Mouse (Mus musculus) liver, embryonic 13.5 days (tissue): ENCODE data around the gene Myoc. TPM values are rescaled to one million over a fixed set of nuclear protein-coding genes. Genes with fewer than 3 reads are reported as not detected.
"Not testable (repeated sequence)": the region's sequence is repeated elsewhere in the genome, so short reads cannot be mapped to it uniquely, and the experiment has no call there.

Experiments
- ATAC-seq: fragments of 200-750 bp; cut with Nextera tagmentation; 2 replicates; pipeline ENCODE4 v1.8.0; 2017; ENCODE audit warnings: low read depth, mild to moderate bottlenecking, moderate number of reproducible peaks, moderate library complexity
- DNase-seq: peaks from one replicate; pipeline ENCODE4 v3.0.0; 2022
- H3K27ac ChIP-seq: fragments of 300-500 bp; sonication (generic); 2 replicates; pipeline ENCODE4 v1.5.1; 2015; ENCODE audit warnings: moderate library complexity, mild to moderate bottlenecking, inconsistent platforms
- H3K27me3 ChIP-seq: fragments of 300-500 bp; sonication (generic); 2 replicates; pipeline ENCODE4 v1.6.1; 2015; ENCODE audit warnings: mild to moderate bottlenecking, inconsistent platforms
- H3K36me3 ChIP-seq: fragments of 300-500 bp; sonication (generic); 2 replicates; pipeline ENCODE4 v1.6.1; 2015; ENCODE audit warnings: mild to moderate bottlenecking, inconsistent platforms
- H3K4me1 ChIP-seq: fragments of 300-500 bp; sonication (generic); replicated peaks from 2 replicates; pipeline ENCODE4 v1.6.1; 2015; ENCODE audit warnings: inconsistent platforms
- H3K4me2 ChIP-seq: fragments of 300-500 bp; sonication (generic); 2 replicates; pipeline ENCODE4 v1.6.1; 2015; ENCODE audit warnings: inconsistent platforms, mild to moderate bottlenecking, moderate library complexity
- H3K4me3 ChIP-seq: fragments of 300-500 bp; sonication (generic); replicated peaks from 2 replicates; pipeline ENCODE4 v1.5.1; 2015; ENCODE audit warnings: mild to moderate bottlenecking, inconsistent platforms
- H3K9ac ChIP-seq: fragments of 300-500 bp; sonication (generic); 2 replicates; pipeline ENCODE4 v1.6.1; 2015; ENCODE audit warnings: mild to moderate bottlenecking, inconsistent platforms
- H3K9me3 ChIP-seq: fragments of 300-500 bp; sonication (generic); replicated peaks from 2 replicates; pipeline ENCODE4 v1.6.1; 2016; ENCODE audit warnings: inconsistent platforms
- WGBS: fragments of 180-500 bp; shearing (Covaris S2); methylation state at CpG from one replicate; pipeline ENCODE4 v1.1.7; 2015; ENCODE audit not compliant: insufficient replicate concordance; 5-methylcytosine and 5-hydroxymethylcytosine counted together
- polyA plus RNA-seq: library from polyadenylated mRNA; unstranded; fragments of >200 nt; fragmentation: Nextera tagmentation; extraction: Ambion mirVana; gene quantifications from 2 replicates; pipeline ENCODE4 v1.2.1, GENCODE M21; 2015

Gene Myoc
- polyA plus RNA-seq, 1 experiment from 2014 or later: not detected

DNA sequence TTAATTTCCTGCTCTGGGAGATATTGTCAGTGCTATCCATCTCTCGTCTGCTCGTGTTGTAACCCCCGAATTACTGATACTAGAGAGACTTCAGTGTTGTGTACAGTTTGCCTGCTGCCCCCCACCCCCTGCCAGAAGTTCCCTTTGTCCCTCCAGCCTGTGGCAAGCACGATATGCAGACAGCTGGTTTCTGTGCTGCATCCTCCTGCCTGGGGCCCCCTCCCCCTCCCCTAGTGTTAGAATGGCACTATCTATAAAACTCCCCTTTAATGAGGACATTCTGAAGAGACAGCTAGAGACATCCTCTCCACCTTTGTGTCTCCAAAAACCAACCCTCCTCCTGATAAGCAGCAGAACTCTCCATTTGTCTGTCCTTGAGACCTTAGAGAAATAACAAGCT is 15.1 kb upstream of the Myoc start:
- Histone ChIP-seq H3K4me1 (no peaks in the 10 kb centered on the region), H3K27ac (no peak overlapping the region), H3K36me3 (no peaks in the 10 kb centered on the region), H3K9me3 (no peaks in the 10 kb centered on the region), H3K4me3 (no peak overlapping the region), H3K9ac (no peak overlapping the region), H3K4me2 (no peak overlapping the region), H3K27me3 (no peaks in the 10 kb centered on the region)
- WGBS: 12% methylated on average over 4 of the region's 4 CpGs
- no peak for ATAC-seq
- no peak for DNase-seq

DNA sequence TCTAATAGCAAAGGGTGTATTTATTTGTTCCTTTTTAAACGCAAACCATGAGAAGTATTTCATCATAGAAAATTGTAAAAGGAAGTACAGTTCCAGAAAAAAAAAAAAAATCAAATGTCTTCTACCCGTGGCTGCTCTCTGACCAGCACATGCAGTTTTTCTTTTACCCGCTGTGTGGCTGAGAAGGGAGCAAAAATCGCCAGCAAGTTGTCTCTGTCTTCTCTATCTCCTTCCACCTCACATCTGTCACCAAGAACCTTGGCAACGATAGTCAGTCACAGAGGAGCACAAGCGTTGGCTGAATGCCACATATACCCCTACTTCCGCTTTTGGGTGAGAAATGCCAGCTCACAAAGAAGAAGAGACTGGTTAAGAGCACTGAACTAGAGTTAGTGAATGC is 13.7 kb upstream of the Myoc start:
- Histone ChIP-seq H3K4me2 (no peak overlapping the region), H3K9ac (no peak overlapping the region), H3K4me3 (no peak overlapping the region), H3K27me3 (no peaks in the 10 kb centered on the region), H3K36me3 (no peaks in the 10 kb centered on the region), H3K4me1 (no peaks in the 10 kb centered on the region), H3K9me3 (no peaks in the 10 kb centered on the region), H3K27ac (no peak overlapping the region)
- WGBS: 32% methylated on average over 7 of the region's 7 CpGs
- DNase-seq (no peak), ATAC-seq (no peak)

GRCm38 (mm10) chr1:162627821-162628220 is 11.1 kb upstream of the Myoc start:
- not testable (repeated sequence) for H3K4me2 ChIP-seq, H3K9ac ChIP-seq, H3K4me1 ChIP-seq, ATAC-seq, H3K36me3 ChIP-seq, H3K27ac ChIP-seq, H3K4me3 ChIP-seq, H3K27me3 ChIP-seq, DNase-seq, H3K9me3 ChIP-seq
- 79% methylated on average over 4 of the region's 4 CpGs for WGBS

DNA sequence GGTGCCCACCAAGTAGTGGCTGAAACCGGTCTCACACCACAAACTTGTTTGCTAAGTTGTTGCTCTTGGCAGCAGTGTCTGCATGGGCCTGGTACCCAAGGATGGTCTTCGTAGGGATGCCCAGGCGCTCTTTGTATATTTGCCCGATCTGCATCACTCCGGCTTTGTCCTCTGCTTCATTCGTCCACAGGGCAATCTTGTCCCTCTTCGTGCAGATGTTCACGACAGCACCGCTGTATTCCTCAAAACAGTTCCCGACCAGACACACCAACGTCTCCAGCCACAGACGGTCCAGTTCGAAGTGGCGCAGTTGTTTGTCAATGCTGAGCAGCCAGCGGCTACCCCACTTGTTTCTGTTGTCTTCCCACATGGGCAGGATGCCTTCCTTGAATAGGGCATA is 10.6 kb upstream of the Myoc start:
- ATAC-seq, H3K4me2 ChIP-seq, H3K4me1 ChIP-seq, H3K4me3 ChIP-seq, DNase-seq, H3K9ac ChIP-seq, H3K9me3 ChIP-seq, H3K27me3 ChIP-seq, H3K27ac ChIP-seq, H3K36me3 ChIP-seq: not testable (repeated sequence)
- 80% methylated on average over 15 of the region's 15 CpGs for WGBS

DNA sequence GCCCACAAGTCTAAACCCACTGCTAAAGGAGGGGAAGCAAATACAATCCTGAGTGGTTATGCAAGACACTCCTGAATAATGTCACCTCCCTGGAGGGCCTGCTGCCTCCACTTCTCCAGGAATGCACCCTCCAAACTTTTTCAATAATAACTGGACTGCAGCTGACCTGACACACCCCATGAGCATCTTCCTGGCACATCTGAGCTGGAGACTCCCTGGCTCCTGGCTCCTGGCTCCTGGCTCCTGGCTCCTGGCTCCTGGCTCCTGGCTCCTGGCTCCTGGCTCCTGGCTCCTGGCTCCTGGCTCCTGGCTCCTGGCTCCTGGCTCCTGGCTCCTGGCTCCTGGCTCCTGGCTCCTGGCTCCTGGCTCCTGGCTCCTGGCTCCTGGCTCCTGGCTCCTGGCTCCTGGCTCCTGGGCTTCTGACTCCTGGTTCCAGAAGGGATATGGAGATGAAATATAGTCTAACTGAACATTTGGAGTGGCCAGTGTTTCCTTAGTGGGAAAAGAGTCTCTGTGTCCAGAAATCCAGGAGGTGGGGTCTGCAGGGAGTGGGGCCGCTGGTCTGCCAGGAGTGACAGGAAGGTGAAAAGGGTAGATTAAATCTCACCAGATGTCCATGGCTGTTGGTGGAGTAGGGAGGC is 3.5 kb upstream of the Myoc start:
- not testable (repeated sequence) for DNase-seq, ATAC-seq
- WGBS: 47% methylated on average over 1 of the region's 1 CpGs

GRCm38 (mm10) chr1:162636516-162636915 is 2.4 kb upstream of the Myoc start:
- ATAC-seq: no peak
- Histone ChIP-seq H3K4me2 (no peak overlapping the region), H3K4me3 (no peak overlapping the region), H3K27me3 (no peaks in the 10 kb centered on the region), H3K36me3 (no peaks in the 10 kb centered on the region), H3K9me3 (no peaks in the 10 kb centered on the region), H3K4me1 (no peaks in the 10 kb centered on the region), H3K9ac (no peak overlapping the region), H3K27ac (no peak overlapping the region)
- WGBS: 54% methylated on average over 3 of the region's 3 CpGs
- DNase-seq: no peak

More for the DNA sequence above, 3.5 kb upstream of the Myoc start:
- not testable (repeated sequence) for H3K4me3 ChIP-seq, H3K27ac ChIP-seq, H3K27me3 ChIP-seq, H3K9ac ChIP-seq, H3K4me2 ChIP-seq, H3K36me3 ChIP-seq, H3K4me1 ChIP-seq, H3K9me3 ChIP-seq

DNA sequence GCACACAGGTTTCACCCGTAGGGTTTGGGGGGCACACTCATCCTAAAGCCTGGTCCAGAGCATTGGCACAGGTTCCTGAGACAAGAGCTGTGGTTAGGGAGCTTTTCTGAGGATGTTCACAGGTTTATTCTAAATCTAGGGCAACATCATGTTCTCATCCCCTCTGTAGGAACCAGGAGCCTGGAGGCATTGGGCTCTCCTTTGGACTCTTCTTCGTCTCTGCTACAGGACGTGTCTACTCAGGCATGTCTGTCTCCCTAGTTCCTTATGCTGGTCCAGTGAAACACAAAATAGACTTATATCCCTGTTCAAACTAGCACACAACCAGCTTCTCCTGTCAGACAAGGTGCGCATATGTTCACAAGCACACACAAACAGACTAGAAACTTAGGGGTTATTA is 420 bp upstream of the Myoc start:
- DNase-seq (no peak), ATAC-seq (no peak)
- Histone ChIP-seq H3K9ac (no peak overlapping the region), H3K27me3 (no peaks in the 10 kb centered on the region), H3K4me2 (no peak overlapping the region), H3K9me3 (no peaks in the 10 kb centered on the region), H3K36me3 (no peaks in the 10 kb centered on the region), H3K27ac (no peak overlapping the region), H3K4me1 (no peaks in the 10 kb centered on the region), H3K4me3 (no peak overlapping the region)
- 76% methylated on average over 4 of the region's 4 CpGs for WGBS

DNA sequence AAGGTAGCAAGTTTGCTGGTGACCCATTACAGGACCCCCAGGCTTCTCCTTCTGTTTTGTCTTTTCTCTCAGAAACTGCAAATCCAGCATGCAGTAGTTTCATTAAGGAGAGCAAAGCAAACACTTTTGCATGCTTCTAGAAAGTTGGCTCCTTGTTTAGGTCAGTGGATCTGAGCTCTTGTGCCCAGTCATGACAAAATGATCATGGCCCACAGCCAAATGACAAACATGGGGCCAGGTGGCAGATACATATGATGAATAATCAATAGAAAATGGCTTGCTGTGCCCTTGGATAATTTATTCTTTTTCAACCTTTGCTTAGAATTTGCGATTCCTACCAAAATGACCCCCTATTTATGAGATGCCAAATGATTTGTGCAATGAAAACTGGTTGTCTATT is 906 bp downstream of the Myoc start:
- DNase-seq (no peak), ATAC-seq (no peak)
- Histone ChIP-seq H3K27me3 (no peaks in the 10 kb centered on the region), H3K4me2 (no peak overlapping the region), H3K4me1 (no peaks in the 10 kb centered on the region), H3K27ac (no peak overlapping the region), H3K36me3 (no peaks in the 10 kb centered on the region), H3K4me3 (no peak overlapping the region), H3K9me3 (no peaks in the 10 kb centered on the region), H3K9ac (no peak overlapping the region)
- 65% methylated on average over 1 of the region's 1 CpGs for WGBS

DNA sequence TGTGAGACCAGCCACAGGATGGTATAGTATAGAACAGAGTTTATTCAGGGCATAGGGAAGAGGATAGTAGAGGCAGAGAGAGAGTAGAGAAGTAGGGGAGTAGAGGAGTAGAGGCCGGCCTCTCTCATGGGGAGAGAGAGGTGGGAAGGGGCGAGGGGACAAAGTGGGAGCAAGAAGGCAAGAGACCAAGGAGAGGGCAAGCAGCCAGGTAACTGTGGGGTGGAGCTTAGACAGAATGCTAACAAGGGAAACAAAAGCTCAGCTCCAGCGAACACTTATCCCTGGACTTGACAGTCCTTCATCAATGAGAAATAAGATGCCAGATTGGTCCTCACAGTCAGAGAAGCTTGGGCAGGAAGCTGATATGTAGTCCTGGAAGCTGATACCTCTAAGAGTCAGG is 3.6 kb downstream of the Myoc start:
- Histone ChIP-seq H3K9me3 (no peaks in the 10 kb centered on the region), H3K4me3 (no peak overlapping the region), H3K36me3 (no peaks in the 10 kb centered on the region), H3K4me1 (no peaks in the 10 kb centered on the region), H3K27me3 (no peaks in the 10 kb centered on the region), H3K27ac (no peak overlapping the region), H3K4me2 (no peak overlapping the region), H3K9ac (no peak overlapping the region)
- no peak for ATAC-seq
- 63% methylated on average over 3 of the region's 3 CpGs for WGBS
- no peak for DNase-seq

DNA sequence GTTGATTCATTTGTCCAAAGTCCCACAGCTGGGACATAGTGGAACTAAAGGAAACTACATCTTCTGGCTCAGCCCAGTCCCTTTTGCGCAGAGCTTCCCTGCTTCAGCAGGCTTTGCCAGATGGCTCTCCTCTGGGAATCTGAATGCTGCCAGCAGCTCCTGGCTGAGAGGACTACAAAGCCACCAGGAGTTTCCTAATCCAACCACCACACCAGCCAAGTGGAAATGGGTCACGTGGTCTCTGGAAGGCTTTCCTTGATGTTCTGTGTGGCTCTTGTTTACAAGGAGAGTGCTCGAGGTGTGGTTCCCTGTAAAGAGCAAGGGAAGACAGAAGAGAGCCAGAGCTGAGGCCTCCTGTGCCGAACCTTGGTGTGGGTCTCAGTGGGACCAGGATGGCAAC is 4.8 kb downstream of the Myoc start:
- Histone ChIP-seq H3K4me2 (no peak overlapping the region), H3K9ac (no peak overlapping the region), H3K36me3 (no peaks in the 10 kb centered on the region), H3K27ac (no peak overlapping the region), H3K4me1 (no peaks in the 10 kb centered on the region), H3K9me3 (no peaks in the 10 kb centered on the region), H3K27me3 (no peaks in the 10 kb centered on the region), H3K4me3 (no peak overlapping the region)
- 33% methylated on average over 4 of the region's 4 CpGs for WGBS
- ATAC-seq: no peak
- no peak for DNase-seq

GRCm38 (mm10) chr1:162646083-162646686 is 7.2 kb downstream of the Myoc start:
- Histone ChIP-seq H3K4me1 (no peaks in the 10 kb centered on the region), H3K9ac (no peak overlapping the region), H3K36me3 (no peaks in the 10 kb centered on the region), H3K4me2 (no peak overlapping the region), H3K27ac (no peak overlapping the region), H3K27me3 (no peaks in the 10 kb centered on the region), H3K9me3 (no peaks in the 10 kb centered on the region), H3K4me3 (no peak overlapping the region)
- 58% methylated on average over 10 of the region's 10 CpGs for WGBS
- no peak for ATAC-seq
- no peak for DNase-seq

DNA sequence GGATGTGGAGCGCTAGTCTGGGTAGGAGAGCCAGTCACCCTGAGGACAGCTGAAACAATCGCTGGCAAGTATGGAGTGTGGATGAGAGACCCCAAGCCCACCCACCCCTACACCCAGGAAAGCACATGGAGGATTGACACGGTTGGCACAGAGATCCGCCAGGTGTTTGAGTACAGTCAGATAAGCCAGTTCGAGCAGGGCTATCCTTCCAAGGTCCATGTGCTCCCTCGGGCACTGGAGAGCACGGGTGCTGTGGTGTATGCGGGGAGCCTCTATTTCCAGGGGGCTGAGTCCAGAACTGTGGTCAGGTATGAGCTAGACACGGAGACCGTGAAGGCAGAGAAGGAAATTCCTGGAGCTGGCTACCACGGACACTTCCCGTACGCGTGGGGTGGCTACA is 9.5 kb downstream of the Myoc start:
- 78% methylated on average over 14 of the region's 14 CpGs for WGBS
- Histone ChIP-seq H3K27me3 (no peaks in the 10 kb centered on the region), H3K27ac (no peak overlapping the region), H3K36me3 (no peaks in the 10 kb centered on the region), H3K4me2 (no peak overlapping the region), H3K4me1 (no peaks in the 10 kb centered on the region), H3K4me3 (no peak overlapping the region), H3K9me3 (no peaks in the 10 kb centered on the region), H3K9ac (no peak overlapping the region)
- ATAC-seq (no peak), DNase-seq (no peak)
